Mouse (Mus musculus) embryonic facial prominence, embryonic 14.5 days (tissue): ENCODE measurements at regions not wholly inside any gene's neighbourhood (a gene's known extent, or its start where the extent isn't known, plus 50 kb on each side); places are given as distances from the start of the nearest gene placed in this dataset.

Experiments
- ATAC-seq: fragments of 200-750 bp; cut with Nextera tagmentation; 2 replicates; pipeline ENCODE4 v1.8.0; 2017; ENCODE audit warnings: low read depth, moderate number of reproducible peaks, moderate TSS enrichment
- DNase-seq: peaks from one replicate; pipeline ENCODE4 v3.0.0-alpha.2; 2015; ENCODE audit warnings: low spot score
- H3K27ac ChIP-seq: fragments of 300-500 bp; sonication (generic); replicated peaks from 2 replicates; pipeline ENCODE4 v1.5.1; 2014; ENCODE audit warnings: low read depth, mild to moderate bottlenecking, low read length, moderate library complexity
- H3K27me3 ChIP-seq: fragments of 300-500 bp; sonication (generic); replicated peaks from 2 replicates; pipeline ENCODE4 v1.6.1; 2014; ENCODE audit warnings: low read length; ENCODE audit not compliant: control insufficient read depth, insufficient read depth
- H3K36me3 ChIP-seq: fragments of 300-500 bp; sonication (generic); 2 replicates; pipeline ENCODE4 v1.6.1; 2014; ENCODE audit warnings: low read length, mixed read lengths; ENCODE audit not compliant: control insufficient read depth, insufficient read depth
- H3K4me1 ChIP-seq: fragments of 300-500 bp; sonication (generic); 2 replicates; pipeline ENCODE4 v1.6.1; 2014; ENCODE audit warnings: antibody characterized with exemption, low read length; ENCODE audit not compliant: control insufficient read depth, insufficient read depth
- H3K4me2 ChIP-seq: fragments of 300-500 bp; sonication (generic); 2 replicates; pipeline ENCODE4 v1.6.1; 2014; ENCODE audit warnings: low read depth, mild to moderate bottlenecking, low read length, moderate library complexity, mixed read lengths
- H3K4me3 ChIP-seq: fragments of 300-500 bp; sonication (generic); 2 replicates; pipeline ENCODE4 v1.5.1; 2014; ENCODE audit warnings: low read depth, mild to moderate bottlenecking, low read length
- H3K9ac ChIP-seq: fragments of 300-500 bp; sonication (generic); 2 replicates; pipeline ENCODE4 v1.6.1; 2014; ENCODE audit warnings: low read depth, mild to moderate bottlenecking, low read length, moderate library complexity, mixed read lengths
- H3K9me3 ChIP-seq: fragments of 300-500 bp; sonication (generic); 2 replicates; pipeline ENCODE4 v1.6.1; 2016; ENCODE audit warnings: low read length; ENCODE audit not compliant: control insufficient read depth
- WGBS: fragments of 180-500 bp; shearing (Covaris S2); extraction: QIAGEN DNeasy Blood & Tissue Kit; methylation state at CpG from one replicate; pipeline ENCODE4 v1.1.7; 2014; 5-methylcytosine and 5-hydroxymethylcytosine counted together

GRCm38 (mm10) chr15:26953818-26954385 is 58.5 kb upstream of the Fbxl7 start:
- H3K4me3 ChIP-seq: no peak overlapping the region
- peak; percentile 22; the same call in 1 of the 2 replicates for ATAC-seq
- no peak overlapping the region for H3K4me2 ChIP-seq
- H3K27me3 ChIP-seq: no peaks in the 10 kb centered on the region
- peak; percentile 64 for DNase-seq
- H3K4me1 ChIP-seq: peaks cover 7% of the 10 kb centered on the region
- no peak overlapping the region for H3K9ac ChIP-seq
- H3K9me3 ChIP-seq: 0 out of 2 replicates have a peak, but pooled peaks cover 4% of the 10 kb centered on the region
- H3K36me3 ChIP-seq: no peaks in the 10 kb centered on the region
- no peak overlapping the region for H3K27ac ChIP-seq
- 26% methylated on average over 10 of the region's 10 CpGs for WGBS

DNA sequence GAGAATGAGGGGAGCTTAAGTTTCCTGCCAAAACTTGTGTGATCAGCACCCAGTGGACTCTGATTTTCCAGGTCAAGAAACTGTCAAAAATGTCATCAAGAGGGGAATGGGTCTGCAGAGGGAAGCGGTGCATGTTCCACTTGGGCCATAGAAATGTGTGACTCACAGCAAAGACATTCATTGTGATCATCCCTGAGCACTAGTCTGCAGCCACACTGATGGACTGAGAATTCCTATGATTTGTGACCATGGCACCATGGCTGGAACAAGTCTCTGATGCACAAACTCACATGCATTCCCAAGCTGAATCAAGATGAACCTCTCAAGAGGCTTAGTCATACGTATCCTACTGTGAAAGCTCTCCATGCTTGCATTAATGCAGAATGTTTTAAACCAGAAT is 63.6 kb upstream of the Fbxl7 start:
- Histone ChIP-seq H3K4me1 (peaks cover 2% of the 10 kb centered on the region; the same call in 1 of the 2 replicates), H3K27ac (no peak overlapping the region), H3K27me3 (no peaks in the 10 kb centered on the region), H3K4me3 (no peak overlapping the region), H3K9me3 (0 out of 2 replicates have a peak, but pooled peaks cover 4% of the 10 kb centered on the region), H3K9ac (no peak overlapping the region), H3K4me2 (no peak overlapping the region), H3K36me3 (no peaks in the 10 kb centered on the region)
- ATAC-seq: no peak
- DNase-seq: no peak
- WGBS: 85% methylated on average over 2 of the region's 2 CpGs

DNA sequence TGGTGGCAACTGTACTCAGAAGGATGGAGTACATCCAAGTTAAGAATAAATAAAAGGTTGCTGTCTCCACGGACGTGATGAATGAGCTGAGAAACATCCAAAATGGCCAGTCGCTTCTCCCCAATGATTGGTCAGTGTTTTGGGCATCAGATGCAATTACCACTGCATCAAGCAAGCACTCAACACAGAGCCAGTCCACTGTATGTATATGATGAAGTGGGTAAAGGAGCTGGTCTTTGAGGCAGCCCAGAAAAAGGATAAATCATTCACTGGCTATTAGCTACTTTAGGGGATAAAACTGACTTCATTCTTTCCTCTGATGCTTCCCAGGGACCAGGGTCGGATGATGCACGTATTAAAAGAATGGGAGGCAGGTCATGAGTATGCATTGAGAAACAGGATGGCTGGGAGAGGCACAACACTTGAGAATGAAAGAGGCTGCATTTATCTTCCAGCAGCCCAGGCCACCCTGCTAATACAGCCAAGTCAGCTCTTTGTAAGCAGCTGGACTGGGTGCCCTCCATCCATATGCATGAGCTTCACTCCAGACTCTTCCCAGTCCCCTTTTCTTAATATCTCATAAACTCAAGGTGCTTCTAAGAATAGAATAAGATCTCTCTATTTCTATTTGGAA is 73.1 kb upstream of the Fbxl7 start:
- WGBS: 70% methylated on average over 5 of the region's 5 CpGs

DNA sequence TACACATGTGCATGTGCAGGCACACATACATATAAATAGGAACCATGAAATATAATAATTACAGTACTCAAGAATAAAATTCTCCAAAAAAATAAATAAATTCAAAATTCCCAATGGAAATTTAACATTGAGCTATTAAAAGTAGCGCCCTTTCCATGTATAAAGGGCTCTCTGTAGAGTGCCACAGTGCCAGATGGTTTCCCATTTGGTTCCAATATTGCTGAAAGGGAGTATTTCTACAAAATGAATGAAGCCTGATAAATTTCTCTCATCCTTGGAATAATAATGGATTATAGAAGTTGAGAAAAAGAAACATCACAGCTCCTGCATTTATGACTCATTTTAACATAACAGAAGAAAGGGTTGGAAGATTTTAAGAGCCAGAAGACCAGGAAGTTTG is 75.4 kb upstream of the Fbxl7 start:
- no peaks in the 10 kb centered on the region for H3K4me1 ChIP-seq
- 64% methylated on average over 1 of the region's 1 CpGs for WGBS
- ATAC-seq: no peak

More for the DNA sequence above, 73.1 kb upstream of the Fbxl7 start:
- Histone ChIP-seq H3K9me3 (no peaks in the 10 kb centered on the region), H3K4me3 (no peak overlapping the region), H3K4me2 (no peak overlapping the region), H3K27ac (no peak overlapping the region), H3K9ac (no peak overlapping the region), H3K27me3 (no peaks in the 10 kb centered on the region), H3K36me3 (no peaks in the 10 kb centered on the region), H3K4me1 (no peaks in the 10 kb centered on the region)
- DNase-seq (no peak), ATAC-seq (no peak)

DNA sequence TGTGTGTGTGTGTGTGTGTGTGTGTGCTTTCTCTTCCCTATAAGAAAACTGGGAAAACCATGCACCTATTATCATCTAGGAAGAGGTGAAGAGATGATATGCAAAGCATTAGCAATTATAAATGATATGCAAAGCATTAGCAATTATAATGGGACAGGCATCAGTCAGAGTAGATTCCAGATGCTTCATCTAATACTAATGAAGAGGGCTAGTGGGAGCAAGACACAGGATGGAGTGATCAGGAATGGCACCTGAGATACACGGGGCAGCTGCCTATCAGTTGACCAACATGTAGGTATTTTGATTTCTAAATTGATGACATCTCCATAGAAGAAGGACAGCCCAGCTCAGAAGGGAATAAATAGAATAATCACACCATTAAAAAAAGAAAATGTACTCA is 97.7 kb upstream of the Fbxl7 start:
- DNase-seq (no peak), ATAC-seq (no peak)
- no peaks in the 10 kb centered on the region for H3K9me3 ChIP-seq
- WGBS: 89% methylated on average over 1 of the region's 1 CpGs
- H3K4me1 ChIP-seq: no peaks in the 10 kb centered on the region
- H3K27me3 ChIP-seq: no peaks in the 10 kb centered on the region
- no peaks in the 10 kb centered on the region for H3K36me3 ChIP-seq
- no peak overlapping the region for H3K9ac ChIP-seq
- H3K27ac ChIP-seq: no peak overlapping the region
- H3K4me3 ChIP-seq: no peak overlapping the region
- H3K4me2 ChIP-seq: no peak overlapping the region

More for the DNA sequence above, 75.4 kb upstream of the Fbxl7 start:
- no peak overlapping the region for H3K4me2 ChIP-seq
- H3K9me3 ChIP-seq: no peaks in the 10 kb centered on the region
- H3K36me3 ChIP-seq: no peaks in the 10 kb centered on the region
- no peak for DNase-seq
- no peak overlapping the region for H3K4me3 ChIP-seq
- H3K27me3 ChIP-seq: no peaks in the 10 kb centered on the region
- no peak overlapping the region for H3K9ac ChIP-seq
- no peak overlapping the region for H3K27ac ChIP-seq

GRCm38 (mm10) chr15:27009069-27009468 is 113.7 kb upstream of the Fbxl7 start:
- Histone ChIP-seq H3K9me3 (no peaks in the 10 kb centered on the region), H3K27me3 (no peaks in the 10 kb centered on the region), H3K36me3 (no peaks in the 10 kb centered on the region), H3K4me2 (no peak overlapping the region), H3K4me3 (no peak overlapping the region), H3K4me1 (no peaks in the 10 kb centered on the region), H3K27ac (no peak overlapping the region), H3K9ac (no peak overlapping the region)
- no peak for DNase-seq
- no peak for ATAC-seq
- WGBS: 57% methylated on average over 4 of the region's 4 CpGs

DNA sequence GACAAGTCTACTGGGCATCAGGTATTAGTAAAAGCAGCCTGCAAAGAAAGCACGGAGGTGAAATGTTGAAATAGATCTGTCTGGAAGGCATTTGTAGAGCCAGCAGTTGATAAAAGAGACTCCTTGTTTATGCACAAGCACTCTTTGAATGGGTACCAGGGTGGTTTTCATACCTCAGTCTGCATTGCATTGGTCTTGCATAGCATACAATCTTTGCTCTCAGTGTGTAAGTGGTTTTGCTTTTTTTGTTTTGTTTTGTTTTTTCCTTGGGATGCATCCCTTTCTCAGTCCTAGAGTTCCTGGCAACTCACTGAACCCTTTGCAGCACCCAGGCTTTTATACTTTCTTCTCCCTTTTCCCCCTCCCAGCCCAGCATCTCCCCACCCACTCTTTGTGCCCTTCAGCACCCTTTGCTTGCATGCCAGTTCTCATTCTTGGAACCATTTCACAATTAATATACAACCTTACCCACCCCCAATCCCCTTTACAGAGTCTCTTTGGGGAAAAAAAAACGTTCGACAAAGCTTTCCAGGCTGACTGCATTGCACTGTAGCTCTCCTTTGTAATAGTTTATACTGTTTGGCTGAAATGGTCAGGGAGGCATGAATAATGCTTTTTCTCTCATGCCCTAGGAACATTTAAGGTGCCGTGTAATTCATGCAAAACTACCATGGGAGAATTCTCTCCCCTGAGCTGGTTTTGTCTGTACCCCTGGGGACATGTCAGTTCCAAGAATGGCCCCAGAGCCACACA is 118.7 kb upstream of the Fbxl7 start:
- Histone ChIP-seq H3K27me3 (no peaks in the 10 kb centered on the region), H3K27ac (no peak overlapping the region), H3K4me3 (no peak overlapping the region), H3K9ac (no peak overlapping the region), H3K36me3 (no peaks in the 10 kb centered on the region), H3K4me2 (no peak overlapping the region), H3K4me1 (no peaks in the 10 kb centered on the region), H3K9me3 (no peaks in the 10 kb centered on the region)
- WGBS: 38% methylated on average over 4 of the region's 4 CpGs
- DNase-seq (no peak), ATAC-seq (no peak)

DNA sequence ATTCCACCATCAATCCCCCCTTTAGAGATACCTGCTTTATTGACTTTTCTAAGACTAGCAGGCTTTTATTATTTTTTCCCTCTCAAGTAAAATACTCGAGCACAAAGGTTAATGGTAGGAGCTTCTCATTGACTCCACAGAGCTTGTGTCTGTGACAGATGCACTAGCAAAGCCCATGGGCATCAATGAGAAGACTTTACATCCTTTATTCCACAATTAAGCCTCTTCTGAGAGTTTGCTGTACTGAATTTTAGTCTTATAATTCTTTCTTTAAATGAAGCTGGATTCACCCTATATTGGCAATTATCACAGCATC is 119.2 kb upstream of the Fbxl7 start:
- 29% methylated on average over 1 of the region's 1 CpGs for WGBS
- ATAC-seq: no peak

More for the DNA sequence above, 119.2 kb upstream of the Fbxl7 start:
- no peaks in the 10 kb centered on the region for H3K36me3 ChIP-seq
- H3K27me3 ChIP-seq: no peaks in the 10 kb centered on the region
- no peak overlapping the region for H3K4me3 ChIP-seq
- no peak overlapping the region for H3K9ac ChIP-seq
- H3K4me1 ChIP-seq: peaks cover under 1% of the 10 kb centered on the region; the same call in 1 of the 2 replicates
- no peak overlapping the region for H3K4me2 ChIP-seq
- no peak for DNase-seq
- no peak overlapping the region for H3K27ac ChIP-seq
- H3K9me3 ChIP-seq: no peaks in the 10 kb centered on the region
